Mouse (Mus musculus) forebrain, embryonic 11.5 days (tissue): Measurements from ENCODE around the gene Gm49510. TPM values are rescaled to one million over a fixed set of nuclear protein-coding genes. Genes with fewer than 3 reads are reported as not detected.

Experiments
- ATAC-seq: fragments of 200-750 bp; cut with Nextera tagmentation; replicated peaks from 2 replicates; pipeline ENCODE4 v1.8.0; 2017; ENCODE audit warnings: moderate TSS enrichment; ENCODE audit not compliant: low FRiP score
- DNase-seq: peaks from one replicate; pipeline ENCODE4 v3.0.0-alpha.2; 2017; ENCODE audit warnings: low spot score
- H3K27ac ChIP-seq: fragments of 300-500 bp; sonication (generic); 2 replicates; pipeline ENCODE4 v1.5.1; 2014; ENCODE audit warnings: low read depth, low read length
- H3K27me3 ChIP-seq: fragments of 300-500 bp; sonication (generic); 2 replicates; pipeline ENCODE4 v1.6.1; 2014; ENCODE audit warnings: mild to moderate bottlenecking, low read length, mixed read lengths; ENCODE audit not compliant: control insufficient read depth, insufficient read depth
- H3K36me3 ChIP-seq: fragments of 300-500 bp; sonication (generic); 2 replicates; pipeline ENCODE4 v1.6.1; 2014; ENCODE audit warnings: mild to moderate bottlenecking, low read length, moderate library complexity, mixed read lengths; ENCODE audit not compliant: control insufficient read depth, insufficient read depth
- H3K4me1 ChIP-seq: fragments of 300-500 bp; sonication (generic); replicated peaks from 2 replicates; pipeline ENCODE4 v1.6.1; 2014; ENCODE audit warnings: low read length, mixed read lengths; ENCODE audit not compliant: control insufficient read depth, insufficient read depth
- H3K4me2 ChIP-seq: fragments of 300-500 bp; sonication (generic); 2 replicates; pipeline ENCODE4 v1.6.1; 2014; ENCODE audit warnings: low read depth, mild to moderate bottlenecking, low read length, moderate library complexity, mixed read lengths; ENCODE audit not compliant: severe bottlenecking
- H3K4me3 ChIP-seq: fragments of 300-500 bp; sonication (generic); 2 replicates; pipeline ENCODE4 v1.5.1; 2014; ENCODE audit warnings: low read depth, low read length
- H3K9ac ChIP-seq: fragments of 300-500 bp; sonication (generic); 2 replicates; pipeline ENCODE4 v1.6.1; 2014; ENCODE audit warnings: low read length
- H3K9me3 ChIP-seq: fragments of 300-500 bp; sonication (generic); 2 replicates; pipeline ENCODE4 v1.6.1; 2016; ENCODE audit warnings: low read length, mixed read lengths; ENCODE audit not compliant: control insufficient read depth
- WGBS: fragments of 180-500 bp; shearing (Covaris S2); extraction: QIAGEN DNeasy Blood & Tissue Kit; methylation state at CpG from one replicate; pipeline ENCODE4 v1.1.7; 2014; 5-methylcytosine and 5-hydroxymethylcytosine counted together
- polyA plus RNA-seq: library from polyadenylated mRNA; unstranded; fragments of >200 nt; fragmentation: Nextera tagmentation; extraction: Ambion mirVana; gene quantifications from 2 replicates; pipeline ENCODE4 v1.2.1, GENCODE M21; 2014

The Gm49510 gene
- 0.13 TPM in 1 of 2 replicates, not detected in the other for polyA plus RNA-seq

- WGBS, result 2% methylated on average over 20 of the region's 20 CpGs
- peaks cover 13% of the 10 kb centered on the region; the same call in 1 of the 2 replicates for H3K4me1 ChIP-seq
- ATAC-seq, result no peak
These were observed at the start of gene Gm49510 for GRCm38 (mm10) chr15:78899409-78899739. Gm49510 (plus strand) TSS chr15:78899667.

GRCm38 (mm10) chr15:78850059-78850824 is 49.2 kb upstream of the Gm49510 start:
- WGBS, result 76% methylated on average over 14 of the region's 15 CpGs
- peaks cover 3% of the 10 kb centered on the region; the same call in 1 of the 2 replicates for H3K4me1 ChIP-seq
- H3K36me3 ChIP-seq, result no peaks in the 10 kb centered on the region
- no peak overlapping the region for H3K27ac ChIP-seq
- 0 out of 2 replicates have a peak, but pooled peaks cover 2% of the 10 kb centered on the region for H3K27me3 ChIP-seq
- ATAC-seq (no peak), DNase-seq (no peak)
- no peak overlapping the region for H3K9ac ChIP-seq
- H3K4me2 ChIP-seq, result no peak overlapping the region
- H3K4me3 ChIP-seq, result no peak overlapping the region
- no peaks in the 10 kb centered on the region for H3K9me3 ChIP-seq

More at GRCm38 (mm10) chr15:78899409-78899739, at the start of gene Gm49510:
- H3K27ac ChIP-seq, result no peak within 1 kb of the TSS
- no peaks in the 10 kb centered on the region for H3K9me3 ChIP-seq
- no peaks in the 10 kb centered on the region for H3K36me3 ChIP-seq
- no peak for DNase-seq
- peak within 1 kb of the TSS; percentile 64 for H3K9ac ChIP-seq
- H3K4me2 ChIP-seq, result peak within 1 kb of the TSS; percentile 99
- peak within 1 kb of the TSS; percentile 54 for H3K4me3 ChIP-seq
- H3K27me3 ChIP-seq, result peaks cover 4% of the 10 kb centered on the region; the same call in 1 of the 2 replicates

- WGBS, result 70% methylated on average over 6 of the region's 6 CpGs
- H3K27me3 ChIP-seq, result 0 out of 2 replicates have a peak, but pooled peaks cover 2% of the 10 kb centered on the region
- H3K9me3 ChIP-seq, result no peaks in the 10 kb centered on the region
- no peaks in the 10 kb centered on the region for H3K36me3 ChIP-seq
- peaks cover 3% of the 10 kb centered on the region; the same call in 1 of the 2 replicates for H3K4me1 ChIP-seq
- ATAC-seq, result no peak
- H3K27ac ChIP-seq, result no peak overlapping the region
- DNase-seq, result no peak
- H3K4me2 ChIP-seq, result no peak overlapping the region
- no peak overlapping the region for H3K4me3 ChIP-seq
- H3K9ac ChIP-seq, result no peak overlapping the region
These were observed 48.5 kb upstream of the Gm49510 start for GRCm38 (mm10) chr15:78850944-78851343.

- peak; percentile 55; the same call in 1 of the 2 replicates for ATAC-seq
- DNase-seq, result peak; percentile 96
- peaks cover 3% of the 10 kb centered on the region; the same call in 1 of the 2 replicates for H3K4me1 ChIP-seq
- no peak overlapping the region for H3K9ac ChIP-seq
- H3K27me3 ChIP-seq, result 0 out of 2 replicates have a peak, but pooled peaks cover 2% of the 10 kb centered on the region
- H3K36me3 ChIP-seq, result no peaks in the 10 kb centered on the region
- peak overlapping the region; percentile 29; the same call in 1 of the 2 replicates for H3K4me2 ChIP-seq
- 16% methylated on average over 13 of the region's 13 CpGs for WGBS
- no peak overlapping the region for H3K27ac ChIP-seq
- no peak overlapping the region for H3K4me3 ChIP-seq
- H3K9me3 ChIP-seq, result no peaks in the 10 kb centered on the region
These were observed 47.8 kb upstream of the Gm49510 start for GRCm38 (mm10) chr15:78851505-78852153.

GRCm38 (mm10) chr15:78855303-78855965 is 44.0 kb upstream of the Gm49510 start, which contains the start of gene Lgals2:
Lgals2 (minus strand) TSS chr15:78855529.
- Histone ChIP-seq H3K4me3 (no peak within 1 kb of the TSS), H3K9ac (no peak within 1 kb of the TSS), H3K36me3 (no peaks in the 10 kb centered on the region), H3K27ac (no peak within 1 kb of the TSS), H3K4me1 (peaks cover 3% of the 10 kb centered on the region; the same call in 1 of the 2 replicates), H3K9me3 (no peaks in the 10 kb centered on the region), H3K4me2 (no peak within 1 kb of the TSS), H3K27me3 (0 out of 2 replicates have a peak, but pooled peaks cover 2% of the 10 kb centered on the region)
- DNase-seq (no peak), ATAC-seq (no peak)
- WGBS, result 81% methylated on average over 8 of the region's 8 CpGs

- DNase-seq, result no peak
- no peak for ATAC-seq
- 85% methylated on average over 7 of the region's 7 CpGs for WGBS
- Histone ChIP-seq H3K27ac (no peak overlapping the region), H3K36me3 (no peaks in the 10 kb centered on the region), H3K4me1 (no peaks in the 10 kb centered on the region), H3K27me3 (no peaks in the 10 kb centered on the region), H3K9ac (no peak overlapping the region), H3K4me2 (no peak overlapping the region), H3K9me3 (no peaks in the 10 kb centered on the region), H3K4me3 (no peak overlapping the region)
These were observed 42.5 kb upstream of the Gm49510 start for GRCm38 (mm10) chr15:78857009-78857408.

GRCm38 (mm10) chr15:78859311-78859710 is 40.2 kb upstream of the Gm49510 start:
- Histone ChIP-seq H3K27ac (no peak overlapping the region), H3K36me3 (no peaks in the 10 kb centered on the region), H3K9me3 (no peaks in the 10 kb centered on the region), H3K4me3 (no peak overlapping the region), H3K4me2 (no peak overlapping the region), H3K9ac (no peak overlapping the region), H3K4me1 (no peaks in the 10 kb centered on the region), H3K27me3 (no peaks in the 10 kb centered on the region)
- ATAC-seq (no peak), DNase-seq (no peak)
- WGBS, result 85% methylated on average over 4 of the region's 4 CpGs

GRCm38 (mm10) chr15:78859714-78860113 is 39.8 kb upstream of the Gm49510 start:
- no peak overlapping the region for H3K4me2 ChIP-seq
- no peak overlapping the region for H3K9ac ChIP-seq
- DNase-seq, result no peak
- WGBS, result 84% methylated on average over 6 of the region's 6 CpGs
- no peak overlapping the region for H3K4me3 ChIP-seq
- no peaks in the 10 kb centered on the region for H3K9me3 ChIP-seq
- no peaks in the 10 kb centered on the region for H3K36me3 ChIP-seq
- no peak for ATAC-seq
- H3K27me3 ChIP-seq, result no peaks in the 10 kb centered on the region
- no peak overlapping the region for H3K27ac ChIP-seq
- H3K4me1 ChIP-seq, result no peaks in the 10 kb centered on the region
